Mouse (Mus musculus) c-Kit-positive CD71-negative TER-119-negative erythroid progenitor cells, embryonic 14.5 days (primary cell): ENCODE measurements around the gene Atp13a4.
A peak's percentile ranks its signal among the peaks of the same experiment; 100 is the strongest.

Experiments
- DNase-seq: peaks from one replicate; pipeline ENCODE4 v3.0.0-alpha.2; 2013; ENCODE audit warnings: low read depth

Gene Atp13a4

DNA sequence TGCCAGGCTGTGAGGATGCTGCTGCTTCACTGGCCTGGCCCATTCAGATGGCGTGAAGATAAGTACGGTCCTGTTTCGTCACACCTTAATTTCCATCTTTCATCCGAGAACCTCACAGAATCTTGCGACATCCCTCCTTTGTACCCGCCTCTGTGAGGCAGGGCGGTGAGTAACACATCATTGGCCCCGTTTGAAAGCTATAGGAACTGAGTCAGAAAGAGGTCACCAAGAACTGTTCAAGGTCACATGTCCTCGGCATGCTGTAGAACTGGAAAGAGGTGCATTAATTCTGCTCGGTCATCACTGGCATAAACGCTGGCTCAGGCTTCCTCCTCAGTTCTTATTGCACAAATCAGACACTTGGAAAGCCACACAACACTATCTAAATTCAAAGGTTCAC, at the start of gene Atp13a4:
Gene Atp13a4 (minus strand): TSS at position 36 of the 400 bp plus-strand sequence.
- no peak for DNase-seq

DNA sequence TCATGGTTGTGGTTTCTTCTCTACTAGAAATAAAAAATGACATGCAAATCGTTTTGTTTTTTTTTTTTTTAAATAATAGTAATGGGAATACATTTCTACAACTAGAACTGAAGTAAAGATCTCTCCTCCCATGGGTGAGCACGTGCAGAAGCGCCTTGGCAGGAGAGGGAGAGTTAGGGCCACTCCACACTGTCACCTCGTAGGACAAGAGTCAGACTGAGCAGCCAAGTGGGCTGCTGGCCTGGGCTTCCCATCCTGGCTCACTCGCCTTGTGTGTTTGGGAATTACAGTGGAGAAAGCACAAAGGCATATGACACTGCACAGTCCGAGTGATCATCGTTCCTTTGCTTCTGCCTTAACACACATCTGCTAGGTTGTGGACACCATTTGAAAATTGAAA, 47.5 kb upstream of the Atp13a4 start:
- no peak for DNase-seq

DNA sequence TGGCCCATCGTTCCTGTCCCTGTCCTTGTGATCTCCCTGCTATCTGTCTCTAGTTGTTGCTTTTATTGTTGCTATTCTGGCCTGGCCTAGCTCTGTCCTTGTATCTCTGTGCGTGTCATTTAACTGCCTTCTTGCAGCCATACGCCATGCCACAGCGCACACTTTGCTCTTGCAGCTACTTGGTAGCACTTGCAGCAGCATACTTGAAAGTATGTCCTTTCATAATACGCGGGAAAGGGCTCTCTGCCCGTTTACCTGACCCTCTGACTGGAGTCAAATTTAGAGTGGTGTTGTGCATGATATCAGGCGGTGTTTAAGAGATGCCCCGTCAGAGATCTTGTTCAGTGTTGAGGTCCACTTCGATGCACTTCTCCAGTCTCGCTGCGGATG, 35.1 kb upstream of the Atp13a4 start:
- DNase-seq = no peak

DNA sequence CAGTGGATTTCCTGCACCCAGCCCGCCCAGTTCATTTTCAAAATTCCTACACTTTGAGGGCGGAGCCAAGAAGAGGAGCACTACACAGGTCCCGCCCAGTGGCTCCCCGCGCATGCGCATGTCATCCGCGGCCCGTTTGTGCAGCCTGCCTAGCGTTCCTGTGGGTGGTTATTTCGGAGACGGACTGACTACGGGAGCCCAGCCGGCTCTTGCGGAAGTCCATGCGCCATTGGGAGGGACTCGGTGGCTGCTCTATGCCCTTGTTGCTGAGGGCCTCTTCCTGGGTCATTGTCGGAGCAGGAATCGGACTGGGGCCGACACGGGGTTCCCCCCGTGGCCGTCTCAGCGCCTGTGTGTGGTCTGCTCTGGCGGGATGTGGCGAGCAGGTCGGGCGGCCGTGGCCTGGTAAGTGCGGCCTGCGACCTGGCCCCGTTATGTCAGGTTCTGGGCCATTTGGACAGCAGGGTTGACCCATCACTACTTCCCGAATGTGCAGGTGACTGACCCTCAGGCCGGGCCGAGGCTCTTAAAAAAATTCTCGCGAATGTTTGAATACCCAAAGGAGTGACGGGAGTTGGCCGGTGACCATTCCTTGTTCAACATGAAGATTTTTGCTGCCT, 34.6 kb upstream of the Atp13a4 start, which contains the start of gene Opa1:
Gene Opa1 (plus strand): TSS at position 168 of the 620 bp plus-strand sequence.
- peak; percentile 91 for DNase-seq

DNA sequence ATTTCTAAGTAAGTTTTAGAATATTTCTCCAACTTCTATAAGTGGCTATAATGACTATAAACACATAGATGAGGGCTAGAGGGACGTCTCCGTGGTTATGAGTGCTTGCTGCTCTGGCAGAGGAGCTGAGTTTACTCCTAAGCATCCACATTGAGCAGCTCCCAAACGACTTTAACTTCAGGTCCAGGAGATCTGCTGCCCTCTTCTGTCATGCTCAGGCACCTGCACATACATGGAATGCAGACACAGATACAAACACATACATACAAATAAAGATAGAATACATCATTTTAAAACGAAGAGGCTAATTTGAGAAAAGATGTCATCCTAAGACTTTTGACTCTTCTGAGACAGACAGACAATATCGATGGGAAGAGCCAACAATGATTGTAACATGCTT, 31.0 kb upstream of the Atp13a4 start:
- no peak for DNase-seq

DNA sequence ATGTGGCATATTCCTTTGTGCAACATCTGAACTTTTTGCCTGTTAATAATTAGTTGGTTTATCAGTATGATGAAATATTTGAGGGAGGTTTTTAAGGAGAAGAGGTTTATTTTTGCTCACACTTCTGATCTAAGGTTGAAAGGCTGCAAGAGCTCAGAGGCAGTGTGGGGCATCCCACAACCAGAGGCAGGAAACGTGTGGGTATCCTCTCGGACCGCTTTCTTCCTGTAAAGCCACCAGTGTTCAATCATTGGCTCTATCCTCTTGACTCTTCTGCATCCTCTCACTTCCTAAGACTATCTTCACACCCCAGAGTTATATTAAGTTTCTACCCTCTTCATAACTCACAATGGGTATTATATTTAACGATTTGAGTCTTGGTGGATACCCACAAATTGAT, 29.3 kb upstream of the Atp13a4 start:
- no peak for DNase-seq

DNA sequence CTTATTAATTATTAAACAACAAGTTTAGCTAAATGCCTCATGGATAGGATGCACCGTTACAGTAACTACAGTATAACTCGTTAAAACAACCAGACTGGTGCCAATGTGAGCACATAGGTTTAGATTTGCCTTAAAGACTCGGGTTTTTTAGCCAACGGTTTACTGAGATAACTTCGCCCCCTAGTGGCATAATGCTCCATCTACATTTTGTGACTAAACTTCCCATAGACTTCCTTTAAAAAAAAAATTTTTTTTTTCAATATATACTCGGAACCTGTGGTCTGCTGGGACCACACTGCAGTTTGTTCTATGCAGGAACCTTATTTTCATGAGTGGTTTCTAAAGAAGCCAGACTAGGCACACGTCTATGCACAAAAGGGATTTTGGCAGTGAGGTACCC, 16.2 kb upstream of the Atp13a4 start:
- DNase-seq = no peak

DNA sequence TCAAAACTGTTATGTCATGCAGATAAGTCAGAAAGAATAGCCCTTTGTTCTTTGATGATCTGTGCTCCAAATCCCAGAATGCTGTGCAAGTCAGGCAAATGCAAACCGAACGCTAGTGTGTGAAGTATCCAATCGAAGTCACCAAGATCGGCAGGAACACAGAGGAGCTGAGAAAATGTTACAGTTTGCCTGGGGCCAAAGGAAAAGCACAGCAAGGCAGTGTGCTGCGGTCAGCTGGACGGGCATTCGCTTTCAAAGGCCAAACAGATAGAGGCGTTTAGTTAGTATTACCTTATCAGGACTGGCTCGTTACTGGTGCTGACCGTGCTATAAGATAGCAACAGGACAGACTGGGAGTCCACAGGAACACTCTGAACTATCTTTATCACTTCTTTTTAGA, 15.8 kb upstream of the Atp13a4 start:
- no peak for DNase-seq

DNA sequence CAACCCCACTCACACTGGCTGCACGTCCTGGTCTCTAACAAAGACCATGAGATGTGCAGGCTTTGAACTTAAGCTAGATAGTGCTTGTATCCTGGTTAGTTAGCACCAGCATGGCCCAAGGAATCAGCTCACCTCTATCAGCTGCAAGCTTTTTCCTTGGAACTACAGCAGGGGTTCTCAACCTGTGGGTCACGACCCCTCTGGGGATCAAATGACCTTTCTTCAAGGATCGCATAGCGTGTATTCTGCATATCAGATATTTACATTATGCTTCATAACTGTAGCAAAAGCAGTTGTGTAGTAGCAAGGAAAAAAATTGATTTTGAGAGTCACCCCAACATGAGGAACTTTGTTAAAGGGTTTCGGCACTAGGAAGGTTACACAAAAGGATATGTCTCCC, 15.0 kb upstream of the Atp13a4 start:
- no peak for DNase-seq

DNA sequence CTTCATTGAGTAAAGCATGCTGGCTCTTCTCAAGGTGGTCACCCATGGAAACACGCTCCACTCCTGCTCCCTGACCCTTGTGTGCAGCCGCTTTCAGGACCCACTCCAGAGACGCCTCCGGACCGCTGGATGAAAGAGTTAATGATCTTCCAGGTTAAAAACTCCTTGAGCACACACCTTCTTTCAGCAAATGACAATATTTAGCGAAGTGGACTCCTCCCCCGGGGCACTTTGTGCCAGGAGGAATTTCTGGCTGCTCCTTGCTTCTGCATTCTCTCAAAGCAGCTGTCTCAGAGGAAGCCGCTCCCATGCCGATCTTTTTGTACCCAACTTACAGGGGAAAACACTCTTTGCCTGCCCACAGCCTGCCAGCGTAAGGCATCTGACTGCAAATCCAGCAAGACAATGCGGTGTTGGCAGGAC, 3.4 kb downstream of the Atp13a4 start:
- DNase-seq = no peak

DNA sequence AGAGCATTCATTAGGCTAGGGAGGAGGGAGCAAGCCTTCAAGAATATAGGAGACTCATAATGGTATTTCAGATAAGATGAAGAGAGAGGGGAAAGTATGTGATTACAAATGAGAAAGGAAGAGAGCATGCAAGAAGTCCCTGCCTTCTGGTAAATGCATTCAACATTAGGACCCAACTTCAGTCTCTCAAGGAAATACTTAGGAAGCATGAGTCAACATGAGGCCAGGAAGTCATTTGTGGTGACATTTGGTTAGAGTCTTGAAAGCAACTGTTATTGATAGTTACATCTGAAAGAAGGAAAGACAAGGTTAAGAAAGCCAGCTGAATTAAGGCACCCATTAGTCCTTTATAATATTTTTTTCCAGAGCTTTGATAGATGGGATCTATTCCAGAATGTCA, 4.8 kb downstream of the Atp13a4 start:
- DNase-seq = no peak

DNA sequence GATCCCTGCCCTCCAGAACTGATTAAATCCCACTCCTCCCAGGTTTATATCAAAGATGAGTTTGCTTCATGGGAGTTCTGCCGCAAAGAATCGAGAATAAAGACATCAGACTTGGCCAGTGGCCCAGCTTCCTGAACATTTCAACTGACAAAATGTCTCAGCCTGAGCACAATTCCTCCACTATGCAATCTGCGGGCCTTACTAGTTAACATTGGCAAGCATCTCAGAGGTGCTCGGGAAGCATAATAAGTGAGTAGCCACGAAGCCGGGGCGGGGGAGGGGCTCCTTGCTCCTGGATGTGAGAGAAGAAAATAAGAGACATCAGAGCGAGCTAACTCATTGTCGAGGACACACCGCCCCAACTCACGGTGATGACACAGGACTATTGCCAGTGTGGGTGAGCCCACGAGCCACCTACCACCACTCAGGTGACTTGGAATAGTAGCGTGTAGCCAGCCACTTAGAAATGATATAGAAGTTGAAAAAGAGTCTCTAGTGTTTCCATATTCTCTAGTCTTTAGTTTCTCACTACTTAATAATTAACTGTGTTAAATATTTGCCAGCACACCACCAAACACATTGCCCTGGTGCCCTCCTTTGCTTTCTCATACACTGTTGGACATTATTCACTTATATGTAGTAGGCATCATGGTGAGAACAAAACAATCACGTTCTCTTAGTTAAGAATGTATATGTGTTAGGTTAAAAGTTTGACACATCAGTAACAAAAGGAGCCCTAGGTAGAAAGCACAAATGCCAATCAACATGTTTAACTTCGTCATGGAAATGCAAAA, 8.1 kb downstream of the Atp13a4 start:
- no peak for DNase-seq

DNA sequence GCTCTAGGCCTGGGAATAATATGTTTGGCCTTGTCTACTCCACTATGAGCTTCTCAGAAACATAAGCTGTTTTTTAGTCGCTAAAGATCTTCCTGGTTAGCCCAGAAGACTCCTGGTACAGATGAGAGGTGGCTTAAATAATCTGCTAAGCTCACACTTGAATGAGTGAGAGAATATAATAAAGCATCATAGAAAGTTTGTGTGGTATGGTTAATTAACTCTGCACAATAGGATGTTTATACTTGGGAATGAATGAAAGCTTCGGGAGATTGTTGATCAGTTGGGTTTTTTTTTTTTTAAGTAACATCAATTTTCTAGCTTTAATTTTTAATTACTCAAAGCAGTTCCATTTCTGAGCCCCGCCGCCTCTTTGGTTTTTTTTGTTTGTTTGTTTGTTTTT, 8.8 kb downstream of the Atp13a4 start:
- no peak for DNase-seq

DNA sequence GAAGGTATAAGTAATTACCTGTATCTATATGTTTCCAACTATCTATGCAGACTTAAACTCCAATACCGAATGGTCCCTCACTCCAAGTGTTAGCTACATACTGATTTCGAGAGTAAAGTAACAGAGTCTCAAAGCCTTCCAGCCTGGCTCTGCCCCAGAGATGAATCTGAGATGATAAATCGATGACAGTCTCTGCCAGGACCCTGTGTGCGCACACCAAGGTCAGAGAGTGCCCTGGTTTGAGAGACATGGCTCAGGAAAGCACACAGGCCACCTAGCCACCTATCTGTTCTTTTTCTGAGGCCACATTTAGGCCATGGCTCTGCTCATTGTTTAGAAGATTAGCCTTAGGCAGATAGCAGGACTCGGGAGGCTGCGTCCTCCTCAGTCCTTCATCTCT, 11.0 kb downstream of the Atp13a4 start:
- DNase-seq = no peak

DNA sequence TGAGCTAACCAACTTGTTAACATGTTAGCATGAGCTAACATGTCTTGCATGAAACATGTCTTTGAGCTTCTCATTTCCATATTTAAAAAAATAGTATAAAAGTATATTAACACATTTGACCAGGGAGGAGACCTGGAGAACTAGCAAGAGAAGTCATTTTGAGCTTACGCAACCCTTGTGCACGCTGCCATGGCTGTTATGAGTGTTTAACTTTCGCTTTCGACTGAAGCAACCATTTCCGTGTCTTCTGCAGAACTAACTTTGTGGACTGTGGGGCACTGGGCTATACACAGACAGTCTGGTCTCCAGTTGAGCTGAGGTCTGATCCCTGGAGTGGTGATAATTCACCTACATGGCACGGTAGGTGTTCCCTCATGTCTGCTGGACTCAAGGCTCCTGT, 17.6 kb downstream of the Atp13a4 start:
- DNase-seq = no peak

DNA sequence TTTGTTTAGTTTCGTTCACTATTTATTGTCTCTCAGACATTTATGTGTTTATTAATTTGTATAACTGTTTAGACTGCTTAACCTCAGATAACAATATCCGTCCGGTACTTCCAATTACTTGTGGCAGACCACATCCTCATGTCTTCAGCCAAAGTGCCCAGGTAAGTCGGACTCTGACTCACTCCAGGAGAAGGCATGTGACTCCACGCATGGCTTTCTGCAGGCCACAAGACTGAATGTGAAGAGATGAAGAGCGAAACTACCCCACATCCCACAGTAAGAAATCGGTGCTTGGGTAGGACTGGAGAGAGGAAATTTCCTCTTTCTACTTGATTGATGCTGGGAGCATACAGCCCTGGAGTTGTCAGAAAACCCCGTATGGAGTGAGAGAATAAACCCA, 18.1 kb downstream of the Atp13a4 start:
- no peak for DNase-seq

DNA sequence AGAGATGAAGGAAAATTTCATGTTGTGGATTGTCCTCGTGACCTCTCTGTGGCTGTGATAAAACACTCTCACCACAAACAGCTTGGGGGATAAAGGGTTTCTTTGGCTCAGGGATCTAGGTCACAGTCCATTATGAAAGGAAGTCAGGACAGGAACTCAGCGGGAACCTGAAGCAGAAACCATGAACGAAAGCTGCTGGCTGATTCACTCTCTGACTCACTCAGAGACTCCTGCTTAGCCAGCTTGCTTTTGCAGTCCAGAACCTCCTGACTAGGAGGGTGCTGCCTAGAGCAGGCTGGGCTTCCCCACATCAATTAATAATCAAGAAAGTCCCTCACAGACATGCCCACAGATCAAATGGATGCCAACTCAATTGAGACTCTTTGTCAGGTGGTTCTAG, 32.2 kb downstream of the Atp13a4 start:
- DNase-seq = no peak

DNA sequence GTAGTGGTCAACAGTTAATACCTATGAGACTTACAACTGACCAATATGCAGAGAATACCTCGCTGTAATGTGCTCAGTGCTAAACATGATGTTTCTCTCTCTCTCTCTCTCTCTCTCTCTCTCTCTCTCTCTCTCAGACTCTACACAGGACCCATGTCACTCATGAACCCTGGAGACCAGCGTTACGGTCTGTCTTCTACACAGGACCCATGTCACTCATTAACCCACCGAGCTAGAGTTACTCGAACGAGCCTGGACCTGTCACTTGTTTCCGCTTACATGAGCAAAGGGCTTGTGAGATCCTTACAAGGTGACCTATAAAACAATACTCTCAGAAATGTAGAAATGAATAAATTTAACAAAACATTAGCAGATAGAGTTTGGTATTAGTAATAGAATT, 33.9 kb downstream of the Atp13a4 start:
- no peak for DNase-seq

DNA sequence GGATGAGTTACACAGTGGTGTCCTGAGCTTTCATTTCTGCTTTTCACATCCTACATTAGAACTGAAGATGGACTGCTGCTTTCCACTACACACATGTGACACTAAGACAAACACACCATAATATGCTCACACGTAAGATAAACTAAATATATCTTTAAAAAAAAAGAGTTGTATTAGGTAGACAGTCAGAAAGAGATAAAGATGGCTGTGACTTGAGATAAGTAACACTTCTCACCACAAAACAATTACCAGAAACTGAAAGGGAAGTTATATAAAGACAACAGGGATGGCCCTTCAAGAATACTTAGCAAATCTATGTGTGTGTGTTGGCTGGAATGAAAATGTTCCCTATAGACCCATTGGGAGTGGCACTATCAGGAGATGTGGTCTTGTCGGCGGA, 34.8 kb downstream of the Atp13a4 start:
- no peak for DNase-seq

DNA sequence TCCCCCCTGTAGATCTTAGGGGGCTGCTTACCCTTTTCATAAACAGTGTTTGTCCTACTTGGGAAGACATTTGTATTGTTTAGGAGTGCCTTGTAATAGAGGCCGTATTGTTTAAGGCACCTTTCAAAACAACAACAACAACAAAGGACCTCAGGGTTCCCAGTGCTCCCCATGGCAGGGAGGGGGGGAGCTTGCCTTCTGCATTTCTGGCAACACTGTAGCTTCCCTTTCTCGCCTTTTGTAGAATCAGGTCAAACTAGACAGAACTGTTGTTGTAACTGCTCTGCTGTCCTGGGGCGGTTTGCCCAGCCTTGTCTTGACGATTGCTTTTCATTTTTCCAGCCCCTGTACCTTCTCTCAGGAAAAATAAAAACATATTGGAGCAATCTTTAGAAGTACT, 40.0 kb downstream of the Atp13a4 start:
- no peak for DNase-seq

DNA sequence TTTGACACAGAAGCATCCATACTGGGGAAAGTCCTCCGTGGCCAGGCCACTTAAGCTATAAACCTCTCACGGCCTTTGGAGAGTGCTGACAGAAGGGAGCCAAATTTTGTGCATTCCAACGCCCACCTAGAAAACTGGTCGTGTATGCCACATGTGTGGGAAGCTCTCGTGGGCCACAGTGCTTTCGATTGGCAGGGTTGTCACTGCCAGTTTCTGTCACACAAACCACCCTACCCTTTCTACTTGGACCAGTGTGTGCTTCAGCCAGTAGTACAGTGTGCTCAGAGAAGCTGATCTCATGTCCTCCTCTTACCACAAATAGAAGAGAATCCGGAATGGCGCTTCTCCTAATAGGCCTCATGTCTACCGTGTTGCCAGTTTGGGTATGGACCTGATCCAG, 40.5 kb downstream of the Atp13a4 start:
- DNase-seq = no peak

DNA sequence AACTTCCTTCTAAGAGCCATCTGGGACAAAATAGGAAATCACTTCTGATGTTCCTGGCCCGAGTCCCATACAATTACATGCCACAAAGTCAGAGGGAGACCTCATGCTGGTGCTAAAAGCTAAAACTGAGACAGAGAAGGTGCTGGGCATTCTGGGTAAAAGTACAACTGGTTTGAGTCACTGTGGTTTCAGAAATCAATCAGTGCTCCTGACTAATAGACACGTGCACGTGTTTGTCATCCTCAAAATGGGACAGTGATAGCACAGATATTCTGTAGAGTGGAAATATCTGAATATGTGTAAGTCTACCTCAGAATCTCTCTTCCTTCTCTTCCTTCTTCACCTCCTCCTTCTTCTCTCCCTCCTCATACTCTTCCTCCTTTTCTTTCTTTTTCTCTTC, 53.6 kb downstream of the Atp13a4 start:
- DNase-seq = no peak

DNA sequence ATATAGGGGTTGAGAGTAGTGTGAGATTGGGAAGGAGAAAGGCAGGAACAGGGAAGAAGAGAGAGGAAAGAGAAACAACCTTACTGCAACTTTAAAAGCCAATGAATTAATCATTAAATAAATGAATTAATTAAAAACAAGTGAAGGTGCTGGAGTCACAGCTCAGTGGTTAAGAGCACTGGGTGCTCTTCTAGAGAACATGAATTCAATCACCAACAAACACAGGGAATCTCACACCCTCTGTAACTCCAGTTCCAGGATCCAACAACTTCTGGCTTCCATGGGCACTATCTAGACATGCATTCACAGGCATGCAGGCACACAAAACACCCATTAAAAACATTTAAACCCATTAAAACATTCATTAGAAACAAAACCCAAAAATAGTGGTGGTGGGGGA, 63.2 kb downstream of the Atp13a4 start:
- no peak for DNase-seq

DNA sequence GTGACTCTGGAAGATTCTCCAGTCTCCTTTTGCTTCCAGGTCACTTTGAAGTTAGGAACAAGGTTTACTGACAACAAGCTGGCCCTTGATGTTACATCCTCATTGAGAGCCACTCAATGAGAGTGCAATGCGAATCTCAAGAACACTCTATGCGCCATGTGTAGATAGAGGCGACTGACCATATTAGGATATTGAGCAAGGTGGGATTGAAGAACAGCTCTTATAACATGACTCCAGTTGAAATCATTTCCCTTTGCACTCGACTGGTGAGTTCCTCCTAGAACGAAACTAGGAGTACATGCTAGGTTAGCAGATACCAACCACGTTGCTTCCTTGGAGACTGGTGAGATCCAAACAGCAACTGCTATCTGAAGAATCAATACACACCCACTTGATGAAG, 64.3 kb downstream of the Atp13a4 start:
- no peak for DNase-seq
